Mouse (Mus musculus): ENCODE measurements around the gene Cckar.
A peak's percentile ranks its signal among the peaks of the same experiment; 100 is the strongest.
"Not testable (repeated sequence)": the region's sequence is repeated elsewhere in the genome, so short reads cannot be mapped to it uniquely, and the experiment has no call there.

Gene Cckar

DNA sequence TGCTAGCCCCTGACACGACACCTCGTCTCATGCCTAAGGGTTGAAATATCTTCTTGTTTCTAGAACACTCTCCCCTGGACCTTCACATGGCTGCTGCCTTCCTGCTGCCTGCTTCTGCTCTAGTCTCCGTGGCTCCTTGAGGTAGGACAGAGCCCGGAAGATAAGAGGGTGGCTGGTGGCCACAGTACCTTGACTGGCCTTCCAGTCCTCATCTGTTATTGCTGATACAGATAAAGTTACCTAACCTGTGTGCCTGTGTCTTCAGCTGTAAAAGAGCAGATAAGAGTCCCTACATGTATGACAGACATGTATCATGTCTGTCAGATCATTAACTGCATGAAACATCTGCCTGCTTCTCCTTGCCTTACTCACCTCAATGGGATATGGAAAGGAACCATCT is 21.9 kb downstream of the Cckar start:
- H3K36me3 ChIP-seq (ENCODE audit: control insufficient read depth, insufficient read depth, low read length, poor library complexity, severe bottlenecking) = no peaks in the 10 kb centered on the region
- no peaks in the 10 kb centered on the region for H3K27me3 ChIP-seq (ENCODE audit: control insufficient read depth, insufficient read depth, low read length, poor library complexity, severe bottlenecking)

DNA sequence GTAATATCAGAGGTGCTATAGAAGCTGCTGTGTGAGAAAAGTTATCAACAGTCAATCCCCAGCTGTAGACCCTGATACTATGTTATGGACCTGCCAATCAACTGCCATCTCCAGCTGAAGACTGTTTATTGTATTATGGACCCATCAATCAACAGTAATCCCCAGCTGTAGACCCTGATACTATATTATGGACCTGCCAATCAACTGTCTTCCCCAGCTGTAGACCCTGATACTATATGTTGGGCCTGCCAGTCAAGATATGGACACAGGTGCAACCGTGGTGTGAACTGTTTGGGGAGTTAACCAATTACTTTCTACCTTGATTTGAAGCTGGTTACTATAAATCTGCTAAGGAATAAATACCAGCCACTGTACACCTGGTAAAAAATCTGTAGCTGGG is 23.1 kb downstream of the Cckar start:
- no peaks in the 10 kb centered on the region for H3K27me3 ChIP-seq (ENCODE audit: control insufficient read depth, insufficient read depth, low read length, poor library complexity, severe bottlenecking)
- no peaks in the 10 kb centered on the region for H3K36me3 ChIP-seq (ENCODE audit: control insufficient read depth, insufficient read depth, low read length, poor library complexity, severe bottlenecking)
- DNase-seq (ENCODE audit: low read depth, low spot score) = no peak

More for the DNA sequence above, 21.9 kb downstream of the Cckar start:
- no peak for DNase-seq (ENCODE audit: low read depth, low spot score)

DNA sequence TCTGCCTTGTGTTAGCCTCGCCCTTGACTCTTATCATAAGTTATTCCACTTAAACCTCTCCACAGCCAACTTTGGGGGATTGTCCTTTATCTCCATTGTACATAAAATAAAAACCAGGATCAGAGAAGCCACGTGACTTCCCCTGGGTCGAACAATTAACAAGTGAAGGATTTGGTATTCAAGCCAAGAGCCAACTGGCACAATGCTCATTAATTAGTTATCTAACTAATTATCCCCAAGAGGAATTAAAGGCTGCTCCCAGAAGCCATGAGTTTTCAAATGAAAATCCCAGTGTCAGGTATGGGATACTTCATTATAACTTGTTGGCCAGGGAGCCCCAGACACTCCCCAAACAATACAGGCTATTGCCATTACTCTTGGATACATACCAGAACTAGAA is 23.6 kb downstream of the Cckar start:
- Histone ChIP-seq H3K36me3 (ENCODE audit: control insufficient read depth, insufficient read depth, low read length, poor library complexity, severe bottlenecking) (no peaks in the 10 kb centered on the region), H3K27me3 (ENCODE audit: control insufficient read depth, insufficient read depth, low read length, poor library complexity, severe bottlenecking) (no peaks in the 10 kb centered on the region)
- DNase-seq (ENCODE audit: low read depth, low spot score) = no peak

DNA sequence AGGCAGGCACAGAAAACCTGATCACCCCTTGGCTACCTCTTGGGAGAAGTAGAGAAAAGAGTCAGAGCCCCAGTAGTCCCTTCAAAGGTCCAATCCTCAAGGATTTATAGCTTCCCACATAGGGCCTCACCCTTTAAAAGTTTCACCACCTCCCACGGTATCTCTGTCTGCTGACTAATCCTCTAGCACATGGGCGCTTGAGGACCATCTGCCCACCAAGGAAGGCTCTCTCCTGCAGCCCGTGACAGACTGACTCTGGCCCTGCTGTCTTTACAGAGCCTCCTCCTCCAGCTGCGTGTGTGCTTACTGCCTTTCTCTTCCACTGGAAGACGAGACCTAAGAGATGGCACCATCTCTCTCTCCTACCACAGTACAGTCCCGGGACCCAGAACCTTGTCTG is 27.9 kb downstream of the Cckar start:
- DNase-seq (ENCODE audit: low read depth, low spot score) = no peak
- no peaks in the 10 kb centered on the region for H3K27me3 ChIP-seq (ENCODE audit: control insufficient read depth, insufficient read depth, low read length, poor library complexity, severe bottlenecking)
- no peaks in the 10 kb centered on the region for H3K36me3 ChIP-seq (ENCODE audit: control insufficient read depth, insufficient read depth, low read length, poor library complexity, severe bottlenecking)

DNA sequence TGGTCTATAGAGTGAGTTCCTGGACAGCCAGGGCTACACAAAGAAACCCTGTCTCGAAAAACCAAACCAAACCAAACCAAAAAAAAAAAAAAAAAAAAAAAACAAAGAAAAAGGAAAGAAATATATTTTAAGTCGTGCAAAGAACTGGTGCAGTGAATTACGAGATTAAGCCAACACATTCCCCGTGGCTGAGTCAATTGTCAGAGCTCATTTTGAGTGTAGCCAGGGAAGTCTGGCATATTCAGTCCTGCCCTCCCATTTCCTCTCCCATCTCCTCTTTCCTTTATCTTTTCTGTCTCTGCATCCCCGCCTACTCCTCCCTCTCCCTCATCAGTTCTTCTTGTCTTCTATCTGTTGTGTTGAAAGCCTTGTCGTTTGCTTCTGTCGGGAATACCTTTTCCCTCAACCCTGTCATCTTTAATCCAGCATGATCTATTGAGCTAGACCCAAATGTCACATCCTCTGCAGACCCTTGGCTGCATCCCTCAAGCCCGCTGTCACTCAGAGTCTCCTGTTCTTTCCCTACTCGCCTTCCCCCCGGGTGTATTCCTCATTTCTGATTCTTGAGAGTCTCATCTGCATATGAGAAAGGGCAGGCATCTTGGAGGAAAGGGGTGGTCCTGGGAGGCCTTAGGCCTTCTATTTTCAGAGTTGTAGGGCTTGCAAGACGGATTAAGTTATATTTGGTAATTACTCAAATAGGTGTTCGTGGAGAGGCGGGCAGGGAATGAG is 29.3 kb downstream of the Cckar start:
- no peaks in the 10 kb centered on the region for H3K36me3 ChIP-seq (ENCODE audit: control insufficient read depth, insufficient read depth, low read length, poor library complexity, severe bottlenecking)
- H3K27me3 ChIP-seq (ENCODE audit: control insufficient read depth, insufficient read depth, low read length, poor library complexity, severe bottlenecking) = no peaks in the 10 kb centered on the region
- no peak for DNase-seq (ENCODE audit: low read depth, low spot score)

DNA sequence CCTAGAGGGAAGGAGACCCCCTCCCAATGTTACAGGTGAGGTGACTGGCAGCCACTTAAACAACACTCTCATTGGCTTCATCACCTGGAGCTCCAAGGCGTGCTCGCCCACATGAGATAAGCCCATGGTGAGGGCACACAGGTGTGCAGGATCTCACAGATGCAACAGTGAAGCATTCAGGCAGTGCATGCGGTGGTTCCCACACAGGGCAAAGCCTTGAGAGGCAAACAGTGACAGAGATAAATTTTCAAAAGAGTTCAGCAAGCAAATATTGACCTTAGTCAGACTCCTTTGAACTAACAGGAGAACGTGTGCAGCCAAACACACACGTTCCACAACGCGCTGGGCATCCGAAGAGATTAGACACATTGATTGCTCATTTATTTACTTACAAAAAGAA is 30.8 kb downstream of the Cckar start:
- DNase-seq (ENCODE audit: low read depth, low spot score) = no peak
- no peaks in the 10 kb centered on the region for H3K27me3 ChIP-seq (ENCODE audit: control insufficient read depth, insufficient read depth, low read length, poor library complexity, severe bottlenecking)

DNA sequence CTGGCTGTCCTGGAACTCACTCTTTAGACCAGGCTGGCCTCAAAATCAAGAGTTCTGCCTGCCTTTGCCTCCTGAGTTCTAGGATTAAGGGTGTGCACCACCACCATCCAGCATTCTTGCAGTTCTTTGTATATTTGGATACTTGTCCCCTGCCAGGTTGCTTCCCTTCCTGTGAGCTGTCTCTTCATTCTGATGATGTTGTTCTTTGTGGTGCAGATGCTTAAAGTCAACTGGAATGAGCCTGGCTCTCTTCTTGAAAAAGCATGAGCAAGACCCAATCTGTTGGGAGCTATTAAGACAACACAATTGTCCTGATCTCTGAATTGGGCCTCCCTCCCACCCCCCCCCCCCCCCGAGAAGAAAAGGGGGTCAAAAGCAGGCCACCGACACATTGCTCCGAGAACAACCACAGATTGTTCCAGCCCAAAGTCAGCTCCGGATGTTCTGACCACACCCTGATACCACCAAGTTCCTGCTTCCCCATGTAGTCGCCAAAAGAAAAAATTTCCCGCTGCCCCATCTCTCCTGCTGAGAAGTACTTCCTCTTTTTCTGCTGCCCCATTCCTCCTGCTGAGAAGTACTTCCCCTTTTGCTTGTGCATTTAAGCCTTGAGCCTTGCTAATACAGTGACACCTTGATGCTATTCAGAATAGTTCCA is 33.9 kb downstream of the Cckar start:
- H3K36me3 ChIP-seq (ENCODE audit: control insufficient read depth, insufficient read depth, low read length, poor library complexity, severe bottlenecking); DNase-seq (ENCODE audit: low read depth, low spot score): not testable (repeated sequence)

More for the DNA sequence above, 30.8 kb downstream of the Cckar start:
- H3K36me3 ChIP-seq (ENCODE audit: control insufficient read depth, insufficient read depth, low read length, poor library complexity, severe bottlenecking) = no peaks in the 10 kb centered on the region

DNA sequence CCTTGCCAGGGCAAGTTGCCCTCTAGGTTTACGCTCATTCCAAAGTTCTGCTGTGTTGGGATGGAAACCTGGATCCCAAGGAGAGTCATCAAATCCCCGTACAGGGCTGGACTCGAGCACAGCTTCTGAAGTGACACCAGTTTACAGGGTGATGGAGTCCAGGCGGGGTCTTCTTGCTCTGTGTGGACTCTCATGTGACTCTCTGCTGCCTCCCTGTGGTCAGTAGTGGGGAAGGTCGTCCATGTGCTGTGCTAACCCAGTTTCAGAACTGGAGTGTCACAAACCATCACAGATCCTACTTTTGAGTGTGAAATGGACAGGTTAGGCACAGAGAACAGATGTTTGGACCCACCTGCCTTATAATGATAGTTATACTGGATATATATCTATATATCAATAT is 35.2 kb downstream of the Cckar start:
- peak; percentile 62 for DNase-seq (ENCODE audit: low read depth, low spot score)
- Histone ChIP-seq H3K36me3 (ENCODE audit: control insufficient read depth, insufficient read depth, low read length, poor library complexity, severe bottlenecking) (no peaks in the 10 kb centered on the region), H3K27me3 (ENCODE audit: control insufficient read depth, insufficient read depth, low read length, poor library complexity, severe bottlenecking) (no peaks in the 10 kb centered on the region)

More for the DNA sequence above, 33.9 kb downstream of the Cckar start:
- not testable (repeated sequence) for H3K27me3 ChIP-seq (ENCODE audit: control insufficient read depth, insufficient read depth, low read length, poor library complexity, severe bottlenecking)

DNA sequence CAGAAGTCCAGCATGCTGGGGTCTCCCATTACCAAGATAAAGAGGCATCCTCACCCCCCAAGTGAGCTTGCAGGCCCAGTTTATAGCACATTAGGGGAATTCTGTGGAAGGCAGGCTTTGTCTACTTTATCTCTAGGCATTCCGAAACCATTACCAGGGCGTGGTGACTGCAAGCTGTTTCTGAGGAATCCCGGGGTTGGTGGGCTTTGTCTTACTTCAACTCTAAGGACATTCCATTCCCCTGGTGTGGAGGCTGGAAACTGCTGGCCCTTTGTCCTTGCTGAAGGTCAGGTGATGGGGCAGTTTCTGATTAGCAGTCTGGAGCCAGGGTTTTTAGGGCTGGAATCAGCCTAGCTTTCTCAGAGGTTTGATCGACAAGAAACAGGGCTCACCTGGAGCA is 36.0 kb downstream of the Cckar start:
- Histone ChIP-seq H3K27me3 (ENCODE audit: control insufficient read depth, insufficient read depth, low read length, poor library complexity, severe bottlenecking) (no peaks in the 10 kb centered on the region), H3K36me3 (ENCODE audit: control insufficient read depth, insufficient read depth, low read length, poor library complexity, severe bottlenecking) (no peaks in the 10 kb centered on the region)

DNA sequence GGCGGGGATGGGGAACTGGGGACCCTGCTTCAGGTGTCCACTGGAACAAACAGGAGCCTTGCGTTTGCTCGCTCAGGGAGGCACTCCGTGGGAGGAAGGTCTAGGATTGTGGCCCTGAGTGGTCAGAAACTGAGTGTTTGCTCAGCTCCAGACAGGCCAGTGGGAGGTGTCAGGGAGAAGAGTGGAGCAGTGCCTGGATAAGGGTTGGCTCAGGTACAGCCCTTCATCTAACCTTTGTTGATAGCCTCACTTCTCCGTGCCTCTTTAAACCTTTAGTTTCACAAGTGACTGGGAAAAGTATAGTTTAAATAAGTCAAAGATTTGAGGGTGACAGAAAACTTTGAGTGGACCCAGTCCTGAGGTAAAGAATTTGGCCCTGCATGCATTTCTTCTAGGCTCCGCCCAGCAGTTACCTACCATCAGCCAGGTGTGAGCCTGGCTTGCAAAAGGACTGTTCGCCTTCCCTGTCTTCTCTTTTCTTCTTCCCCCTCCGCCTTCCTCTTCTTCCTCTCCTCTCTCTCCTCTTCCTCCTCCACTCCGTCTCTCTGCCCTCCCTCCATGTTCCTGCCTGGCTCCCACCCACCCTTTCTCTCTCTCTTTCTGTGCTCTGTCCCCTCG is 37.1 kb downstream of the Cckar start:
- Histone ChIP-seq H3K27me3 (ENCODE audit: control insufficient read depth, insufficient read depth, low read length, poor library complexity, severe bottlenecking) (no peaks in the 10 kb centered on the region), H3K36me3 (ENCODE audit: control insufficient read depth, insufficient read depth, low read length, poor library complexity, severe bottlenecking) (no peaks in the 10 kb centered on the region)
- DNase-seq (ENCODE audit: low read depth, low spot score) = no peak

More for the DNA sequence above, 36.0 kb downstream of the Cckar start:
- no peak for DNase-seq (ENCODE audit: low read depth, low spot score)

DNA sequence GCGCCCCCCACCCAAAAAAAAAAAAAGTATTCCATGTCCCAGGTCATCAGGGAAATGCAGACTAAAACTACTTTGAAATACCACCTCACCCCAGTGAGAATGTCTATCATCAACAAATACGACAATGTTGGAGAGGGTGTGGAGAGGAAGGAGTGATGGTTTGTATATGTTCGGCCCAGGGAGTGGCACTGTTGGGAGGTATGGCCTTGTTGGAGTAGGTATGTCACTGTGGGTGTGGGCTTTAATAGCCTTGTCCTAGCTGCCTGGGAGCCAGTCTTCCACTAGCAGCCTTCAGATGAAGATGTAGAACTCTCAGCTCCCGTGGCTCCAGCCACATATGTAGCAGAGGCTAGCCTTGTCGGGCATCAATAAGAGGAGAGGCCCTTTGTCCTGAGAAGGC is 39.5 kb downstream of the Cckar start:
- Histone ChIP-seq H3K27me3 (ENCODE audit: control insufficient read depth, insufficient read depth, low read length, poor library complexity, severe bottlenecking) (no peaks in the 10 kb centered on the region), H3K36me3 (ENCODE audit: control insufficient read depth, insufficient read depth, low read length, poor library complexity, severe bottlenecking) (no peaks in the 10 kb centered on the region)
- DNase-seq (ENCODE audit: low read depth, low spot score) = no peak

DNA sequence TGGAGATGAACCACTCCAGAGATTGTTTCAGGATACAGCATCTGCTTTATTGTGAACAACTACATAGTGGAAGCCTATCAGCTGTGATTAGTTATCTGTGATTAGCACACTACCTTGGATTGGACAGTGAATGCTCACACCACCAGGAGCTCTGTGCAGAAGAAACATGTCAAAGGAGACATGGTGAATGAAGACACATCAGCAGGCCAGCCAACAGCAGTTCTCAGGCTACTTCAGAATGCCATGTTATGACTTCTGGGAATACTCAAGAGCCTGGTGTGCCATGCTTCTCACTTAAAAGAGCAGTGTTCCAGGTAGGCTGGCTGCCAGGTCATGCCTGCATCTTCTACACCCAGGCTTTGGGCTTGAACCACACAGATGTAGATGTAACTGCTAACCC is 43.8 kb downstream of the Cckar start:
- Histone ChIP-seq H3K36me3 (ENCODE audit: control insufficient read depth, insufficient read depth, low read length, poor library complexity, severe bottlenecking) (no peaks in the 10 kb centered on the region; the same call in 1 of the 2 replicates), H3K27me3 (ENCODE audit: control insufficient read depth, insufficient read depth, low read length, poor library complexity, severe bottlenecking) (no peaks in the 10 kb centered on the region)
- DNase-seq (ENCODE audit: low read depth, low spot score) = no peak

DNA sequence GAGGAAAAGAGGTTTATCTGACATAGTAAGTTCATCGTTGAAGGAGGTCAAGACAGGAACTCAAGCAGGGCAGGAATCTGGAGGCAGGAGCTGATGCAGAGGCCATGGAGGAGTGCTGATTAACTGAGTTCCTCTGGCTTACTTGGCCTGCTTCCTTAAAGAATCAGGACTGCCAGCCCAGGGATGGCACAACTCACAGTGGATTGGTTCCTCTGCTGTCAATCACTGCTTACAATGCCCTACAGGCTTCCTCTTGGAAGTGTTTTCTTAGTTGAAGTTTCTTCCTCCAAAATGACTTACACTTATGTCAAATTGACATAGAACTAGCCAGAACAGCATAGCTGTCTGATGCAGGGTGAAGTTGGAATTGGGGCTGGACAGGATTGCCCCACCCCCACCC is 45.1 kb downstream of the Cckar start:
- no peaks in the 10 kb centered on the region for H3K27me3 ChIP-seq (ENCODE audit: control insufficient read depth, insufficient read depth, low read length, poor library complexity, severe bottlenecking)
- no peak for DNase-seq (ENCODE audit: low read depth, low spot score)
- H3K36me3 ChIP-seq (ENCODE audit: control insufficient read depth, insufficient read depth, low read length, poor library complexity, severe bottlenecking) = no peaks in the 10 kb centered on the region; the same call in 1 of the 2 replicates

DNA sequence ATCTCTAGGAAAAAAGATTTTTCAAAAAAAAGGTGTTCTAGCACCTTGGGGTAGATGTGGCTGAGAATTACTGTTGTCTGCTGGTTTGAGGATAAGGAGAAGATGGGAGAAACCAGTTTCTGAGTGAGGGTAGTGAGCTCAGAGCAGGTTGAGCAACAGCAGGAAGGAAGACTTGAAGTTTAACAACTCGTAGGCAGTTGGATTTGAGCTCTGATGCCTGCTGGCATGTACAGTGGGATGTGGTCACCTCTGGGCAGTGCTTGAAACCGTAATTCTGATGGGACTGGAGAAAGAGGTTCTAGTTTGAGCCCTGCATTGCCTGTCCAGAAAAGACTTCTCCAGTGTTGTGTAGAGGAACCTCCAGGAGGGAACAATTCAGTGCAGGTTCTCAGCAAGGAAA is 46.0 kb downstream of the Cckar start:
- no peaks in the 10 kb centered on the region for H3K27me3 ChIP-seq (ENCODE audit: control insufficient read depth, insufficient read depth, low read length, poor library complexity, severe bottlenecking)
- no peak for DNase-seq (ENCODE audit: low read depth, low spot score)
- no peaks in the 10 kb centered on the region; the same call in 1 of the 2 replicates for H3K36me3 ChIP-seq (ENCODE audit: control insufficient read depth, insufficient read depth, low read length, poor library complexity, severe bottlenecking)

DNA sequence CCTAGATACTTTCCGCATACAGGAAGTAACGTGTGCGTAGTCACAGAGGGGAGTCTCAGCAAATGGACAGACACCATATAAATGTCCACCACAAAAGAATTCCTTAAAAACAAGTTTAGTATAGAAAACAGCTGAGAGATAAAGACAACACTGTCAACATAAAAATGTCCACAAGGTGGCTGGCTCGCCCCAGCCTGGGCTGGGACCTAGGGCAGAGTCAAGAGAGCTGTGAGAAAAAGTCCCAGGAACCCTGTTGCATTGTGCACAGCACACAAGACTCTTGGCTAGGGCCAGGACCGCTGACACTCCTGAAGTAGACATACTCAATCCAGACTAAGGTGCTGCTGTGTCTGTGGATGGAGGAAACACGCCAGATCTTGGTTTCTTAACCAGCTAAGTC is 49.6 kb downstream of the Cckar start:
- DNase-seq (ENCODE audit: low read depth, low spot score) = no peak
- Histone ChIP-seq H3K27me3 (ENCODE audit: control insufficient read depth, insufficient read depth, low read length, poor library complexity, severe bottlenecking) (no peaks in the 10 kb centered on the region), H3K36me3 (ENCODE audit: control insufficient read depth, insufficient read depth, low read length, poor library complexity, severe bottlenecking) (no peaks in the 10 kb centered on the region; the same call in 1 of the 2 replicates)
